Mouse (Mus musculus) liver, postnatal 0 days (tissue): Measurements from ENCODE around the gene Lpar2. TPM values are rescaled to one million over a fixed set of nuclear protein-coding genes. Genes with fewer than 3 reads are reported as not detected.

Source experiments
- ATAC-seq: fragments of 200-750 bp; cut with Nextera tagmentation; 2 replicates; pipeline ENCODE4 v1.8.0; 2017; ENCODE audit warnings: mild to moderate bottlenecking, moderate library complexity
- DNase-seq: peaks from one replicate; pipeline ENCODE4 v3.0.0-alpha.2; 2016
- H3K27ac ChIP-seq: fragments of 300-500 bp; sonication (generic); 2 replicates; pipeline ENCODE4 v1.5.1; 2014; ENCODE audit warnings: antibody characterized with exemption, moderate library complexity, mild to moderate bottlenecking, low read depth
- H3K27me3 ChIP-seq: fragments of 300-500 bp; sonication (generic); 2 replicates; pipeline ENCODE4 v1.6.1; 2014; ENCODE audit warnings: low read length, control low read depth, mixed read lengths; ENCODE audit not compliant: insufficient read depth
- H3K36me3 ChIP-seq: fragments of 300-500 bp; sonication (generic); replicated peaks from 2 replicates; pipeline ENCODE4 v1.6.1; 2014; ENCODE audit warnings: mild to moderate bottlenecking, control low read depth, low read length, moderate library complexity, mixed read lengths; ENCODE audit not compliant: insufficient read depth
- H3K4me1 ChIP-seq: fragments of 300-500 bp; sonication (generic); 2 replicates; pipeline ENCODE4 v1.6.1; 2014; ENCODE audit warnings: antibody characterized with exemption, mild to moderate bottlenecking, control low read depth; ENCODE audit not compliant: insufficient read depth
- H3K4me2 ChIP-seq: fragments of 300-500 bp; sonication (generic); 2 replicates; pipeline ENCODE4 v1.6.1; 2014; ENCODE audit warnings: low read depth, mild to moderate bottlenecking, low read length, moderate library complexity, mixed read lengths
- H3K4me3 ChIP-seq: fragments of 300-500 bp; sonication (generic); 2 replicates; pipeline ENCODE4 v1.5.1; 2014; ENCODE audit warnings: low read depth, low read length
- H3K9ac ChIP-seq: fragments of 300-500 bp; sonication (generic); replicated peaks from 2 replicates; pipeline ENCODE4 v1.6.1; 2014; ENCODE audit warnings: mild to moderate bottlenecking, moderate library complexity
- H3K9me3 ChIP-seq: fragments of 300-500 bp; sonication (generic); 2 replicates; pipeline ENCODE4 v1.6.1; 2016; ENCODE audit warnings: mild to moderate bottlenecking, control low read depth, low read length, mixed read lengths
- CTCF ChIP-seq: sonication (generic); IDR thresholded peaks from 2 replicates; pipeline ENCODE4 v1.5.1; 2016; ENCODE audit warnings: antibody characterized with exemption, low read depth
- EP300 ChIP-seq: IDR thresholded peaks from 2 replicates; pipeline ENCODE4 v1.6.1; 2016; ENCODE audit warnings: antibody characterized with exemption, low read depth, mild to moderate bottlenecking
- WGBS: fragments of 180-500 bp; shearing (Covaris S2); extraction: QIAGEN DNeasy Blood & Tissue Kit; methylation state at CpG from one replicate; pipeline ENCODE4 v1.1.7; 2014; ENCODE audit not compliant: insufficient replicate concordance; 5-methylcytosine and 5-hydroxymethylcytosine counted together
- polyA plus RNA-seq: library from polyadenylated mRNA; unstranded; fragments of >200 nt; fragmentation: Nextera tagmentation; extraction: Ambion mirVana; gene quantifications from 2 replicates; pipeline ENCODE4 v1.2.1, GENCODE M21; 2015

Lpar2 gene
- polyA plus RNA-seq, 1 experiment from 2014 or later: 0.05 TPM

DNA sequence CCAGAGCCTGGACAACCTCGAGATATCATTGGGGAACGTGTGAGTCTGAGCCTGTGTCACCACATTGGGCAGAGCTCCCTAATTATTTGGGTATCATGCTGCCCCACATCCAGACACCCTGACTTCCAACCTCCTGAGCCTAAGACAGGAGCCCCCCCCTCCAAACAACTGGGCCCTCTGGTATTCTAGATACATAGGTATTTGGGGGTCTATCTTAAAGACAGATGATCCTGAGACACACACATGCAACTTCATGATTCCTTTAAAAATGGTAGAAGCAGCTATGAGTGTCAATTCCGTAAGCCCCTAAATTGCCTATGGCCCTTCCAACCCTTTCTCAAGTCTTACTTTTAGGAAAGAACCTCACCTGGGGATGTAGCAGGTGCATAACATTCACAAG, 12.4 kb upstream of the Lpar2 start:
- H3K4me2 ChIP-seq: peak overlapping the region; percentile 86; the same call in 1 of the 2 replicates
- H3K27me3 ChIP-seq: no peaks in the 10 kb centered on the region
- H3K36me3 ChIP-seq: peaks cover 58% of the 10 kb centered on the region
- H3K4me1 ChIP-seq: peaks cover 10% of the 10 kb centered on the region
- no peaks in the 10 kb centered on the region for H3K9me3 ChIP-seq
- no peak for TF ChIP-seq EP300
- peak overlapping the region; percentile 63; the same call in 1 of the 2 replicates for H3K4me3 ChIP-seq
- no peak for ATAC-seq
- 43% methylated on average over 3 of the region's 3 CpGs for WGBS
- no peak overlapping the region for H3K9ac ChIP-seq
- H3K27ac ChIP-seq: no peak overlapping the region
- DNase-seq: no peak

GRCm38 (mm10) chr8:69814881-69815280, 7.3 kb upstream of the Lpar2 start:
- 79% methylated on average over 2 of the region's 2 CpGs for WGBS
- no peak for TF ChIP-seq CTCF
- no peak for TF ChIP-seq EP300
- no peak overlapping the region for H3K4me2 ChIP-seq

GRCm38 (mm10) chr8:69815396-69815795, 6.8 kb upstream of the Lpar2 start:
- H3K27me3 ChIP-seq: no peaks in the 10 kb centered on the region
- no peak overlapping the region for H3K27ac ChIP-seq
- DNase-seq (no peak), ATAC-seq (no peak)
- H3K4me1 ChIP-seq: no peaks in the 10 kb centered on the region
- no peak overlapping the region for H3K9ac ChIP-seq
- H3K4me3 ChIP-seq: no peak overlapping the region
- peaks cover 35% of the 10 kb centered on the region for H3K36me3 ChIP-seq
- WGBS: 86% methylated on average over 4 of the region's 4 CpGs
- no peak for TF ChIP-seq CTCF
- TF ChIP-seq EP300: no peak
- no peak overlapping the region for H3K4me2 ChIP-seq
- no peaks in the 10 kb centered on the region for H3K9me3 ChIP-seq

More at GRCm38 (mm10) chr8:69814881-69815280, 7.3 kb upstream of the Lpar2 start:
- H3K36me3 ChIP-seq: peaks cover 38% of the 10 kb centered on the region
- no peaks in the 10 kb centered on the region for H3K4me1 ChIP-seq
- no peaks in the 10 kb centered on the region for H3K27me3 ChIP-seq
- no peak overlapping the region for H3K4me3 ChIP-seq
- no peak overlapping the region for H3K9ac ChIP-seq
- DNase-seq (no peak), ATAC-seq (no peak)
- no peak overlapping the region for H3K27ac ChIP-seq
- no peaks in the 10 kb centered on the region for H3K9me3 ChIP-seq

- peaks cover 10% of the 10 kb centered on the region for H3K36me3 ChIP-seq
- H3K4me1 ChIP-seq: peaks cover 9% of the 10 kb centered on the region
- no peak overlapping the region for H3K4me3 ChIP-seq
- H3K9ac ChIP-seq: no peak overlapping the region
- no peak for ATAC-seq
- no peaks in the 10 kb centered on the region for H3K27me3 ChIP-seq
- DNase-seq: no peak
- 80% methylated on average over 9 of the region's 9 CpGs for WGBS
- TF ChIP-seq EP300 (no peak), CTCF (no peak)
- H3K9me3 ChIP-seq: no peaks in the 10 kb centered on the region
- H3K27ac ChIP-seq: no peak overlapping the region
- no peak overlapping the region for H3K4me2 ChIP-seq
These were observed 1.8 kb upstream of the Lpar2 start for GRCm38 (mm10) chr8:69820466-69820865.

GRCm38 (mm10) chr8:69821971-69822385, 251 bp upstream of the Lpar2 start:
- Histone ChIP-seq H3K27me3 (no peaks in the 10 kb centered on the region), H3K4me1 (peaks cover 9% of the 10 kb centered on the region), H3K4me2 (peak overlapping the region; percentile 91), H3K4me3 (peak overlapping the region; percentile 51), H3K9ac (peak overlapping the region; percentile 55; the same call in 1 of the 2 replicates), H3K9me3 (no peaks in the 10 kb centered on the region), H3K36me3 (peaks cover 3% of the 10 kb centered on the region), H3K27ac (no peak overlapping the region)
- WGBS: 2% methylated on average over 15 of the region's 22 CpGs
- no peak for DNase-seq
- ATAC-seq: peak; percentile 19; the same call in 1 of the 2 replicates
- TF ChIP-seq CTCF (no peak), EP300 (no peak)

DNA sequence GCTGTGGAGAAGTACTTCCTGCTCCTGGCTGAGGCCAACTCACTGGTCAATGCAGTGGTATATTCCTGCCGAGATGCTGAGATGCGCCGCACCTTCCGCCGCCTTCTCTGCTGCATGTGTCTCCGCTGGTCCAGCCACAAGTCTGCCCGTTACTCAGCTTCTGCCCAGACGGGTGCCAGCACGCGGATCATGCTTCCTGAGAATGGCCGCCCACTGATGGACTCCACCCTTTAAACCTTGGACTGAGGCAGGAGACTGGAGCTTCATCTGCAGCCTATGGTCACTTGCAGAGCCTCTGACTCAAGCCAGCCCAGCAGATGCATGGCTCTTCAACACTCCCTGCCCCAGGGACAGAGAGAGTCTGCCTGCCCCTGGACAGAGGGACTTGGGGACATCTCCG, 4.1 kb downstream of the Lpar2 start:
- ATAC-seq: no peak

More for the DNA sequence above, 4.1 kb downstream of the Lpar2 start:
- Histone ChIP-seq H3K4me3 (no peak overlapping the region), H3K9ac (no peak overlapping the region), H3K27me3 (no peaks in the 10 kb centered on the region), H3K9me3 (no peaks in the 10 kb centered on the region), H3K4me1 (peaks cover 9% of the 10 kb centered on the region), H3K27ac (no peak overlapping the region), H3K4me2 (no peak overlapping the region), H3K36me3 (no peaks in the 10 kb centered on the region; the same call in 1 of the 2 replicates)
- no peak for DNase-seq
- TF ChIP-seq CTCF (no peak), EP300 (no peak)
- 85% methylated on average over 12 of the region's 12 CpGs for WGBS
